Mouse (Mus musculus): ENCODE data around the gene Chad.

DNA sequence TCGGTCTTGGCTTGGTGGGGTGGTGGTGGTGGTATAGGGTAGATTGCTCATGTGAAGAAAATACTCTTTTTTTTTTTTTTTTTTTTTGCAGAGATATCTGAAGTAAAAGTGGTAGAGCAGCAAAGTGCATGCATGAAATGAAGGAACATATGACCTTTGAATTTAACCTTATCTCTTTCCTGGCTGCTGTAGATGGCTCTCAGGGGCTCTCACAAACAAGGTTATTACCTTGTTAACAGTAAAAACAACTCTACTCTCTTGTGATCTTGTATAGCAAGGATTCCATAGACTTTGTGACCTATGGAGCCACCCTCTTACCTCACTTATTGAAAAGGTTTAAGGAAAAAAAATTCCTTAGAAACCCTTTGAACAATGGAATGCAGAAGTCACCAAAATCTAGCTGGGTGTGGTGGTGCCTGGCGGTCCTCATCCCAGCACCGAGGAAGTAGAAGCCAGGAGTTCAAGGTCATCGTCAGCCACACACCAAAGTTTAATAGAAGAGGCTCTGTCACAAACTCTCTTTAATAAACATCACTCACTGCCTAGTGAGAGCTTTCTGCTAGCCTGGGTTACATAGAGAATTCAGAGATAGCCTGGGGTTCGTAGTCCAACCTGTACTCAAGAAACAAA is 15.4 kb downstream of the Chad start:
- no peak for TF ChIP-seq POLR2AphosphoS2 (IDR thresholded peaks at IDR 0.05; ENCODE audit: low read length)
- no peak for TF ChIP-seq POLR2A (IDR thresholded peaks at IDR 0.05; ENCODE audit: control insufficient read depth in 1 of 2, insufficient read depth in 1 of 2, low read depth in 1 of 2, low read length in 2 of 2, poor library complexity in 1 of 2)
- TF ChIP-seq ZC3H11A (IDR thresholded peaks at IDR 0.05; ENCODE audit: low read depth, low read length): no peak
- TF ChIP-seq SIN3A (IDR thresholded peaks at IDR 0.05; ENCODE audit: low read length): no peak
- TF ChIP-seq ZNF384 (IDR thresholded peaks at IDR 0.05; ENCODE audit: low read depth, low read length): no peak
- no peak for TF ChIP-seq MAZ (IDR thresholded peaks at IDR 0.05; ENCODE audit: low read depth, low read length)
- TF ChIP-seq KAT2A (conservative IDR thresholded peaks at IDR 0.05; ENCODE audit: low read depth, low read length): no peak
- TF ChIP-seq TCF12 (IDR thresholded peaks at IDR 0.05; ENCODE audit: low read depth, low read length): no peak
- TF ChIP-seq NELFE (IDR thresholded peaks at IDR 0.05; ENCODE audit: low read depth, low read length): no peak
- TF ChIP-seq CTCF (IDR thresholded peaks at IDR 0.05 in 2 of 3, conservative IDR thresholded peaks at IDR 0.05 in 1 of 3; ENCODE audit: control insufficient read depth in 1 of 3, insufficient read depth in 1 of 3, low read depth in 2 of 3, low read length in 3 of 3, poor library complexity in 1 of 3, severe bottlenecking in 1 of 3): no peak
- no peak for TF ChIP-seq MAFK (IDR thresholded peaks at IDR 0.05; ENCODE audit: borderline replicate concordance, low read depth, low read length)
- no peak for TF ChIP-seq GATA1 (IDR thresholded peaks at IDR 0.05; ENCODE audit: low read depth, low read length)

Data from MEL (cell line).